Mouse (Mus musculus): ENCODE measurements around the gene Zfp275.

DNA sequence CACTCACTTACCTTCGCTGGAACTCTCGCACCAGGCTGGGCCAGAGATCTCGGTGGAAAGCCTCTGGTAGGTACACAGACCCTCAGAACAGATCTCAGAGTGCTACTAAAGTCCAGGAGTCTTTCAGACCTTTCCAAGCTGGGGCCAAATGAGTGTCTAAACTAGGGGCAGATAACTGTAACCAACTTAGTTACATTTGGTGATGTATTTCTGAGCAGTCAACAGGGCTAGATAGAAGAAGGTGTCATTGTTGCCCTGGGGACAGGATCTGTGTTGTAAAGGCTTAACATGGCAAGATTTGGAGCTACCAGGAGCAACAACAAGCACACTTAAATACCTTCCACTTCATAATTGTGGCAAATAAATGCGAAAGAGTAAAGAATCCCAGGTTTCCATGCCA, 5.7 kb upstream of the Zfp275 start, which contains the start of gene Gm45015:
- TF ChIP-seq EP300 (IDR thresholded peaks at IDR 0.05; ENCODE audit: low read length) (no peak), CTCF (conservative IDR thresholded peaks at IDR 0.05 in 1 of 2, IDR thresholded peaks at IDR 0.05 in 1 of 2; ENCODE audit: low read depth in 2 of 2, low read length in 2 of 2) (no peak), POLR2A (IDR thresholded peaks at IDR 0.05; ENCODE audit: low read depth, low read length) (no peak), MAFK (IDR thresholded peaks at IDR 0.05; ENCODE audit: insufficient replicate concordance, low read length) (no peak), MEF2A (IDR thresholded peaks at IDR 0.05; ENCODE audit: borderline replicate concordance, low read depth, low read length) (no peak), NRF1 (IDR thresholded peaks at IDR 0.05; ENCODE audit: low read depth, low read length) (no peak), E2F4 (IDR thresholded peaks at IDR 0.05; ENCODE audit: insufficient replicate concordance, low read depth, low read length) (no peak)
